Mouse (Mus musculus) adrenal gland, postnatal 25 days (tissue): ENCODE measurements around the gene Grap2. TPM values are rescaled to one million over a fixed set of nuclear protein-coding genes. Genes with fewer than 3 reads are reported as not detected.

Experiments used
- DNase-seq: peaks from one replicate; pipeline ENCODE4 v3.0.0; 2021; ENCODE audit warnings: mixed read lengths
- long read RNA-seq: library from polyadenylated mRNA; stranded (forward); transcript quantifications from one replicate; pipeline ENCODE4 v2.0.0, GENCODE M21; 2021
- total RNA-seq: library from RNA; stranded (reverse); gene quantifications from 2 replicates; pipeline ENCODE4 v1.2.3, GENCODE M21; 2021

The Grap2 gene
- total RNA-seq, result 0.38 and 0.49 TPM in 2 replicates
- long read RNA-seq, result 0 reads

- DNase-seq, result no peak
Observed at GRCm38 (mm10) chr15:80572291-80572690, at the start of gene Grap2. Grap2 (plus strand) TSS chr15:80572594.

DNA sequence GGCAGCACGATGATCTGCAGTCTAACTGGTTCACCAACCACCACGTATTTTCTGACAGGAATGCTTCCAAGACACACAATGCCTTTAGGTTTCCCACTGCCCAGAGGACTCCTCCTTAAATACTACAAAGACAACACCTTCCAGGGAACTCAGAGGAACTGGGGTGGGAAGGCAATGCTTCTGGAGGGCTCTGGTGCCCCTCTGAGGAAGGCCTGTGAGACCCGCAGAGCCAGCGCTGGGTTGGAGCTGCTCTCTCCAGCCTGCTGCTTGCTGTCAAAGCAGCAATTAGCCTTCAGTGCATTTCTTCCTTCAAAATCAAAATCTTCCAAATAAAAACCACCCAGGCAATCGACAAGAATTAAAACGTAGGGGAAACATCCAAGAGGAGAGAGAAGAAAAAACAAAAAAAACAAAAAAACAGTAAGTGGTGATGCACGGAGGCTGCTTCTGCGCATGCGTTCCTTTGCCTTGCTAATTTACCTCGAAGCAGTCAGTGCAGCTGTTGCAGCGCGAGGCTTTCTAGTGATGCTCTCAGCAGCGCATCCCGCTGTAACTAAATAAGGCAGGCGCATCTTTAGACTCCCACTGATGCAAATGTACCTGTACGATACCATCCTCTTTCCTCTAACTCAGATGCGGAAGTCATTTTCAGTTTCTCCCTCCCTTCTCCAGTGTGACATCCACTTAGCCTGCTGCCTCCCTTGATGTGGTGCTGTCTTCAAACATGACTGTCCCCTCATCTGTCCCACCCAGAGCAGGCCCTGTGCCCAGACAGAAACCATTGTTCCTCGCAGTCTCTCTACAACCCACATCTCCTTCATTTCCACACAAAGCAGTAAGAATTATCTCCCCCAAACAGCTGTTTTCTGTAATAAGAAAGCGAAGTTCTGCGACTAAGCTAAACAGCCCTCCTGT, 42.2 kb upstream of the Grap2 start:
- DNase-seq, result no peak

DNA sequence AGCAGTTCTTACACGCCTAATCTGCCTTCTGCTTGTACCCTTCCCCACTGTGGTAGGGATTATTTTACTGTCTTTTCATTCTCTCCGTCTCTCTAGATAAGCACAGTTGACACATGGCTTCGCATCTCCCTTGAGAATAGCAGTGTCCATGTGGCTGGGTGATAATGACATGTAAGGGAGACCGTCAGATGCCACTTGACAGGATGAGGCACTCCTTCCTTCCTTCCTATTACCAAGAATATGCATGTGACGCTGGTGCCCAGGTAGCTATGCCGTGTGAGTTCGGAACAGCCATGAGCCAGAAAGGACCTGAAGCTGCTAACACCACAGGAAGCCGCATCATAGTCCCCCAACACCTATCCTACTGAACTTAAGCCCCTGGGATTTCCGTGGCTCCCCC, 41.4 kb upstream of the Grap2 start:
- no peak for DNase-seq

DNA sequence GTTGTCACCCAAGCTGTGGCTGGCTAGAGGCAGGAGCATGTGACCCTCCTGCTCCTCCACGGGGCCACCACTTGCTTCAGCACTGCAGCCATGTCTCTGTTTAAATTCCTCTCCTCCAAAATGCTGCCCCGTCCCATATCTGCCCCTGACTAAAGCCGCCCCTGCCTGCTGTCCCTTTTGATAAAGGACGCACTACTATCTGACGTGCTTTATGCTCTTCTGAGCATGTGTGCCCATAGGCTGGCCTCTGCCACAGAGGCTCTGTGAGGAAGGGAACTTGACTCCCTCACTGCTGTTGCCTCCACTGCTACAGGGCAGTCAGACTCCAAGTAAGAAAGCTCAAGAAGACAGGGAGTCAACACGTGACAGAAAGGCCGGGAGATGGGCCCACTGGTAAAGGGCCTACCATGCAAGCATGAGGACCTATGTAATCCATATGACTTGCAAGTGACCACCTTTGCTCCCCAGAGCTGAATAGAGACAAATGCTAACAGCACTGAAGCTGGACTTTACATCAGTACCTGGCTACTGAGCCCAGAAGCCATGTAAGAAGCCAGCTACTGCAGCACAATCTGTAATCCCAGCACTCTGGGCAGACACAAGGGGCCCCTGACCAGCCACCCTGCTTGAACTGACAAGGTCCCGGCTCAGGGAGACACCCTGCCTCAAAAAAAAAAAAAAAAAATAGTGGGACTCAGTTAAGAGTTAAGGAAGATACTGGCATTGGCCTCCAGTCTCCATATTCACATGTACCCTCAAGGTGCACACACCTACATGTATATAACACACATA, 39.9 kb upstream of the Grap2 start:
- DNase-seq, result no peak

DNA sequence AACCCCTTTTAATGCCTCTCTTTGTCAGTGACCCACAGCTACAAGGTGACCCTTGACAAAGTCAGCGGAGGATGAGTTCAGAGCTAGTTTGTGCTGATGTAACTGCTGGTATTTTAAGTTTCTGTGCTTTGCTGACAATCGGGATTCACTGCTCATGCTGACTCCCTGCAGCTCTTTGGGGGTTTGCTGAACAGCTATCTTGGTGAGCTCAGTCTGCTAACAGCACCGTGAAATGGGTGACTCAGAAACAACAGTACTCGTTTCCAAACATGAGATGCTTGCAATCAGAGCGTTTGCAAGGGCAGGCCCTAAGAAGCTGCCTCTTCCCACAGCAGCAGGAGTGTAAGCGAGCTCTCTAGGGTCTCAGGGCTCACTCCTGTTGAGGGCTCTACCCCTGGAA, 39.1 kb upstream of the Grap2 start:
- DNase-seq, result no peak

DNA sequence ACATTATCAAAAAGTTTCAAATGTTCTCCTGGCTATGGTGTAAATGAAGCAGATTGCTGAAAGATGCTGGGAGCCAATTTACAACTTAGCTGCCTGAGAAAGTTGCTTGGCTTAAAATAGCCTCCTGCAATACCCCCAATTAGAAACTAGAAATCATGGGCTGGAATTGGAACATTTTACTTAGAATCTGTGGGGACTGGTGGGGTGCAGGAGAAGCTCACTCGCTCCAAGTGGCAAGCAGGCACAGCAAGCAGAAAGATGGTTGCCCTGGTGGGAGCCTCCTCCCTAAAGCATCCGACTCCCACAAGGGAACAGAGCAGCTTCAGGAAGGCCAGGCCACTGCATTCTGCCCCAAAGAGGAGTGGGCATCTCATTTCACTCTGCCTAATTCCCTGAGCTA, 36.3 kb upstream of the Grap2 start:
- DNase-seq, result no peak

GRCm38 (mm10) chr15:80538075-80538474, 34.3 kb upstream of the Grap2 start:
- no peak for DNase-seq

GRCm38 (mm10) chr15:80538671-80539340, 33.6 kb upstream of the Grap2 start:
- no peak for DNase-seq

DNA sequence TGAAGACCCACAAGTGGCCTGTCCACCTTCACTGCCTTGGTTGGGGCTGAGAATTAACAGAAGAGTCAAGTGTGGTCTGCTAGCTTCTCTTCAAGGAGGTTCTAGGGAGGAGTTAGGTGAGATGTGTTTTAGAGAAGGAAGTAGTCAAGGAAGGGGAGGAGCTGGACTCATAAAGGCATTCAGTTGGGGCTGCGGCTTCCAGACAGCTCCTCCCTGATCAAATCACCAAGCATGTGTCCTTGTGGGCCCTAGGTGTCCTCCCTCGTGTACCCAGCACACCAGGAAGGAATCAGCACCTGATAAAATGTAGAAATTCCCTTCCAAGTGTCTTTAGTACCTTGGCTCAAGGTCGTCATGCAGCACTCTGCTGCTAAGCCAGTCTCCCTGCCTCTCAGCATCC, 28.3 kb upstream of the Grap2 start:
- no peak for DNase-seq

- DNase-seq, result no peak
Observed at GRCm38 (mm10) chr15:80545430-80545829, 27.0 kb upstream of the Grap2 start.

DNA sequence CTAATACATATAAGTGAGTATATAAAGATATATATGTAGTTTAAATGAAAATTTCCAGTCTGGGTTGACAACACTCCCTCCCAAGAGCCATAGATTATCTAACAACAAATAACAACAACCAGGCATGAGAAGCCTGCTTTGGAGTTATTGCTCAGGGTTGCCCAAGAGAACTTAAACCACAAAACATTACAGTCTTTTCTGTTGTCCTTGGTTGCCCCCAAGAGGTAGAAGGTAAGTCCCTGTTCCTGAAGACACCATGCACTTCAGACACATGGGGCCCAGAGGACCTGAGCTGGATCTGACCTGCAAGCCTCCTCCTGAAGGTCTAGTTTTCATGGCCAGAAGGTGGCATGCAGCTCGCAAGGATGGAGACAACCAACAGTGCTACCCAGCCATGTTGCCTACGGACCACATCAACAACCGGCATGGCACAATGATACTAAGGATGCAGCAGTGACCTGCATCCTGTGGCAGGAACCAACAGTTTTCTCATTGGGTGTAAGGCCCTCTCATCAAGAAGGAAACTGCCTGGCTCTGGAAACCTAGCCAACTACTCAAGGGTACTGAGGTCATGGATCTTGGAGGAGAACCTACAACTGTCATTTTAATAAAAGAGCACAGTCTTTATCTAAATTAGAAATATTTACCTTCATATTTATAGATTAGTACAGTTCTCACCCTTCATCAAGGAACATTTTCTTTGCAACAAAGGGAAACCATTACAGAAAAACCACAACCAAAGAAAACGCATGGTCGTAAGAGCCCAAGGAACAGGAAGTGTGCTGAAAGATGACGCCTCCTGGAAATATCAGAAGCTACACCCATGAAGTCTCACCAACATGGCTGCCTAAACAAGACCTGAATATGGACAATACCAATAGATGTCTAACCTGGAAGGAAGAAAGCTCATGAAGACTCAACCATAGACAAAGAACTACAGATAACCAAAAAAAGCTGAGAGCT, 17.3 kb upstream of the Grap2 start:
- DNase-seq, result no peak

DNA sequence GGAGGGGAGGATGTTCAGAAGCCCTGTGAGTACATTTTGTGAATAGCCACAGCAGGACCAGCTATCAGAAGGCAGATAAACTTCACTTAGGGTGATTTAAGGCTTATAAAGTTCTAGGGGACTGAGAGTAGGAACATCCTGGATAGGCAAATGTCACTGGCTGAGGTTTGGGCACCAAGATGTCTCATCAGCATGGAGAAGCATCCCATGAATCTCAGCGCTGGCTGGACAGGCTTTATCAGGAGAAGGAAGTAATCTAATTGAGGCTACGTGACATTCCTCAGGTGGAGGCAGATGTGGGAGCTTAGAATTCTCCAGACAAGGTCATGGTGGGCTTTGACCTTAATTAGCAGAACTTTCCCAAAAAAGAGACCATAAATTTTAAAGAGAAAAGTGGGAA, 16.4 kb upstream of the Grap2 start:
- DNase-seq, result no peak

DNA sequence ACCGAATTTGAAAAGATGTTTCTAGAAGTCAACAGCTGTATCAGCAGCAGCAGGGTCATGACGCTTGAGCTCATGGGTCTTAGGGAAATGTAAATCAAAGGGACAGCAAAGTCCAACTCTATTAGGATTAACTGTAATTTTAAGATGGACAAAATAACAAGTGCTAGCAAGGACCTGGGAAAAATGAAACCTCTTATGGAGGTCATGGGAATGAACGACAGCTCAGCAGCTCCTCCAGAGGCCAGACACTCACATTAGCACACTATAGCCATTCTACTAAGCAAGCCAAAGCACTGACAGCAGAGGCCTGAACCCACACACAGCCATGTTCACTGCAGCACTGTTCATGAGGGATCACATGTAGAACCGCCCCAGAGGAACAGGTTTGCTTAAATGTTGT, 14.6 kb upstream of the Grap2 start:
- DNase-seq, result no peak

DNA sequence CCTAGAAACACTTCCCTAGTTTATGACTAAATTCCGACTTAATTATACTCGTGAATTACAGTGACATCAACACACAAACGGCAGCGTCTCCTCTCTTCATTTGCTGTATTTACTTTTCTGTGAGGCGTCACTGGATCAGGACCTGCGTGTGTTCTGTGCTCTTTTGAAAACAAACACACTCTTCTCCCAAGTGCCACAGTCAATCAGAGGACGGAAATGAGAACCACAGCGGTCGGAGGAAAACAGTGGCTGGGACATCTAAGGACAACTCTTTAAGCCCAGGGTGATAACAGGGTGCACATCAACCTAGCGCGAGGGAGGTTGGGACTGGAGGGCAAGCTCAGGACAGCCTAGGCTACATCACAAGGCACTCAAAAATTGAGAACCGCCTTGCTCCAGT, 12.9 kb upstream of the Grap2 start:
- no peak for DNase-seq

GRCm38 (mm10) chr15:80559978-80560377, 12.4 kb upstream of the Grap2 start:
- no peak for DNase-seq

- DNase-seq, result peak; percentile 18
Observed at GRCm38 (mm10) chr15:80560646-80561580, 11.5 kb upstream of the Grap2 start.

- no peak for DNase-seq
Observed at GRCm38 (mm10) chr15:80562446-80562845, 9.9 kb upstream of the Grap2 start.

DNA sequence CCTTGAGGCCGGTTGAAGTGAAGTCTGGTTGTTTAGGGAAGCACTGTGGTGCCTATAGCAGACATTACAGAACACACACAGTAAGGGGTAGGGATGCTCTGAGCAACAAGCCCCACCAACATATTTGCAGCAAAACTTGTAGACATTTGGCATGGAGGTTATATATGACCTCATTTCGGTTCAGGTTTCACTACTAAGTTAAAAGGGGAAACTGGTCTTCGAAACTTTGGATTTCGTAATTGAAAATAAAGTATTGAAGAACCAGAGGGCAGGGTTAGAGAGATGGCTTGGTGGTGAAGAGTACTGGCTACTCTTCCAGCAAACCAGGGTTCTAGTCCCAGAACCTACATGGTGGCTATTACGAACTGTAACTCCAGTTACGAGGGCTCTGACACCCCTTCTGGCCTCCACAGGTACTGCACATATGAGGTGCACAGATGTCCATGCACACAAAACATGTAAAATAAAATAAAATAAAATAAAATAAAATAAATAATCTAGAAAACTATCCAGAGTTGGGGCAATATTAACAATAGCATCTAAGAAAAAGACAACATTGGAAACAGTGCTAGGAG, 8.7 kb upstream of the Grap2 start:
- no peak for DNase-seq

- no peak for DNase-seq
Observed at GRCm38 (mm10) chr15:80565106-80565665, 7.2 kb upstream of the Grap2 start, which contains the start of gene Enthd1. Enthd1 (minus strand) TSS chr15:80565156.

- DNase-seq, result no peak
Observed at GRCm38 (mm10) chr15:80566696-80567095, 5.7 kb upstream of the Grap2 start.
